Mouse (Mus musculus) cerebellum, adult 8-10 months (tissue): ENCODE measurements around the gene Tenm2.

ENCODE experiments used
- DNase-seq: peaks from one replicate; pipeline ENCODE4 v3.0.0; 2022

Gene Tenm2

GRCm38 (mm10) chr11:36690826-36691225, 544.9 kb downstream of the Tenm2 start:
- DNase-seq = no peak

GRCm38 (mm10) chr11:36686253-36686652, 549.5 kb downstream of the Tenm2 start:
- no peak for DNase-seq

GRCm38 (mm10) chr11:36679361-36679760, 556.4 kb downstream of the Tenm2 start:
- DNase-seq = no peak

GRCm38 (mm10) chr11:36678542-36678941, 557.2 kb downstream of the Tenm2 start:
- DNase-seq = no peak

GRCm38 (mm10) chr11:36678057-36678396, 557.7 kb downstream of the Tenm2 start:
- peak; percentile 39 for DNase-seq

GRCm38 (mm10) chr11:36677321-36678056, 558.3 kb downstream of the Tenm2 start:
- peak; percentile 59 for DNase-seq

GRCm38 (mm10) chr11:36676446-36677284, 559.1 kb downstream of the Tenm2 start:
- no peak for DNase-seq

- no peak for DNase-seq
Observed at GRCm38 (mm10) chr11:36674902-36675422, 560.8 kb downstream of the Tenm2 start.

- DNase-seq = no peak
Observed at GRCm38 (mm10) chr11:36674141-36674540, 561.6 kb downstream of the Tenm2 start.

- DNase-seq = no peak
Observed at GRCm38 (mm10) chr11:36671196-36671595, 564.6 kb downstream of the Tenm2 start.

GRCm38 (mm10) chr11:36664026-36664425, 571.7 kb downstream of the Tenm2 start:
- no peak for DNase-seq

- no peak for DNase-seq
Observed at GRCm38 (mm10) chr11:36663571-36663970, 572.2 kb downstream of the Tenm2 start.

- DNase-seq = no peak
Observed at GRCm38 (mm10) chr11:36653656-36654323, 582.0 kb downstream of the Tenm2 start.

- no peak for DNase-seq
Observed at GRCm38 (mm10) chr11:36647179-36647578, 588.6 kb downstream of the Tenm2 start.

- DNase-seq = no peak
Observed at GRCm38 (mm10) chr11:36635082-36635481, 600.7 kb downstream of the Tenm2 start.

- no peak for DNase-seq
Observed at GRCm38 (mm10) chr11:36632201-36632600, 603.6 kb downstream of the Tenm2 start.

- no peak for DNase-seq
Observed at GRCm38 (mm10) chr11:36613807-36614206, 622.0 kb downstream of the Tenm2 start.

- DNase-seq = no peak
Observed at GRCm38 (mm10) chr11:36604815-36605382, 630.9 kb downstream of the Tenm2 start.

GRCm38 (mm10) chr11:36604272-36604671, 631.5 kb downstream of the Tenm2 start:
- no peak for DNase-seq

- no peak for DNase-seq
Observed at GRCm38 (mm10) chr11:36592471-36592870, 643.3 kb downstream of the Tenm2 start.

GRCm38 (mm10) chr11:36566146-36566545, 669.6 kb downstream of the Tenm2 start:
- peak; percentile 73 for DNase-seq

GRCm38 (mm10) chr11:36562851-36563250, 672.9 kb downstream of the Tenm2 start:
- DNase-seq = no peak
